15 mouse cellular contexts compared by ENCODE assay signal in genomic region chr6:108277622-108278396, GRCm38 (mm10).
DNase-seq lines count a peak whose midpoint lies in the region; ATAC-seq and TF ChIP-seq lines count a peak whose summit lies in the region.
"Had no signal": no experiment of that assay in that cellular context is flagged by ENCODE, and none has a peak within 500 bp of the region (broad histone marks: within the 10 kb centered on the region; RNA-seq: fewer than 3 reads in every experiment).

No protein-coding gene starts in this region.

- DNase-seq in heart, adult 2 months = peak; percentile 30
- no peak for DNase-seq in layer of hippocampus, adult 2 months (ENCODE audit: low spot score in 2 of 2)
- DNase-seq in layer of hippocampus, adult 11-12 months (ENCODE audit: low spot score) = no peak
- DNase-seq in induced T-regulatory cell, adult 2 months (ENCODE audit: low read depth) = peak; percentile 58
- DNase-seq: cerebellum, adult 8-10 months had no signal

- intact Hi-C loops in heart, adult 2 months (cut with DNase I) = no loop called here

- H3K9me3 ChIP-seq in heart, embryonic 11.5 days (replicated peaks; ENCODE audit: control insufficient read depth, low read length) = no peaks in the 10 kb centered on the region
- no peaks in the 10 kb centered on the region for H3K9me3 ChIP-seq in heart, embryonic 13.5 days
- H3K9me3 ChIP-seq: hindbrain, embryonic 15.5 days; limb, embryonic 13.5 days; midbrain, embryonic 10.5 days; neural tube, embryonic 13.5 days had no signal

- TF ChIP-seq POLR2A in heart, adult 2 months (IDR thresholded peaks at IDR 0.05; ENCODE audit: insufficient read depth, low read depth, low read length) = no peak

- H3K27me3 ChIP-seq in heart, adult 2 months (ENCODE audit: control insufficient read depth, insufficient read depth, low read length) = no peaks in the 10 kb centered on the region
- no peaks in the 10 kb centered on the region for H3K27me3 ChIP-seq in heart, embryonic 11.5 days (ENCODE audit: control insufficient read depth, insufficient read depth, low read length)
- no peaks in the 10 kb centered on the region for H3K27me3 ChIP-seq in heart, embryonic 13.5 days (replicated peaks)
- H3K27me3 ChIP-seq: hindbrain, embryonic 15.5 days; limb, embryonic 13.5 days; neural tube, embryonic 13.5 days had no signal

- H3K4me2 ChIP-seq in heart, embryonic 11.5 days = no peak overlapping the region
- H3K4me2 ChIP-seq in heart, embryonic 13.5 days = peak overlapping the region; percentile 28
- H3K4me2 ChIP-seq: hindbrain, embryonic 15.5 days; limb, embryonic 13.5 days; neural tube, embryonic 13.5 days had no signal

- TF ChIP-seq CTCF in heart, adult 2 months (IDR thresholded peaks at IDR 0.05) = no peak
- no peak for TF ChIP-seq CTCF in layer of hippocampus, adult 2 months (conservative IDR thresholded peaks at IDR 0.05)

- H3K4me3 ChIP-seq in heart, adult 2 months = no peak overlapping the region
- no peak overlapping the region for H3K4me3 ChIP-seq in heart, embryonic 11.5 days (ENCODE audit: low read depth, low read length)
- H3K4me3 ChIP-seq in layer of hippocampus, adult 2 months = no peak overlapping the region
- no peak overlapping the region for H3K4me3 ChIP-seq in heart, embryonic 13.5 days
- H3K4me3 ChIP-seq: erythroblast, embryonic 14.5 days; hindbrain, embryonic 15.5 days; limb, embryonic 13.5 days; midbrain, embryonic 10.5 days; neural tube, embryonic 13.5 days had no signal

- H3K79me2 ChIP-seq in heart, adult 2 months (replicated peaks; ENCODE audit: control insufficient read depth, insufficient read depth, low read length) = 0 out of 2 replicates have a peak, but pooled peaks cover 5% of the 10 kb centered on the region

- H3K36me3 ChIP-seq in heart, adult 2 months (ENCODE audit: control insufficient read depth, insufficient read depth, low read length) = peaks cover 36% of the 10 kb centered on the region
- H3K36me3 ChIP-seq in heart, embryonic 11.5 days (ENCODE audit: control insufficient read depth, insufficient read depth, low read length) = no peaks in the 10 kb centered on the region
- no peaks in the 10 kb centered on the region for H3K36me3 ChIP-seq in heart, embryonic 13.5 days
- H3K36me3 ChIP-seq: hindbrain, embryonic 15.5 days; limb, embryonic 13.5 days; midbrain, embryonic 10.5 days; neural tube, embryonic 13.5 days had no signal

- no peak for ATAC-seq in heart, embryonic 11.5 days (replicated peaks; ENCODE audit: insufficient number of reproducible peaks, low FRiP score, low TSS enrichment)
- ATAC-seq in heart, embryonic 13.5 days (ENCODE audit: extremely low read depth, insufficient number of reproducible peaks, low FRiP score, low TSS enrichment) = 0 out of 2 replicates have a peak, but pooled peaks have one; percentile 38
- no peak for ATAC-seq in monocyte, adult 5-6 weeks (replicated peaks; ENCODE audit: insufficient number of reproducible peaks, low FRiP score, low TSS enrichment, poor library complexity, severe bottlenecking)
- no peak for ATAC-seq in activated CD4-positive, CD25-positive, alpha-beta regulatory T cell, adult 4 months
- ATAC-seq: forebrain, embryonic 16.5 days had no signal

- no peak for TF ChIP-seq EP300 in heart, adult 2 months (IDR thresholded peaks at IDR 0.05; ENCODE audit: insufficient read depth, low read depth, low read length)

- H3K9ac ChIP-seq in heart, adult 2 months (ENCODE audit: low read depth, low read length) = no peak overlapping the region
- H3K9ac ChIP-seq in heart, embryonic 11.5 days (ENCODE audit: low read depth, low read length) = no peak overlapping the region
- H3K9ac ChIP-seq in heart, embryonic 13.5 days = no peak overlapping the region
- H3K9ac ChIP-seq: hindbrain, embryonic 15.5 days; limb, embryonic 13.5 days; neural tube, embryonic 13.5 days had no signal

- no peak overlapping the region for H3K27ac ChIP-seq in heart, adult 2 months
- H3K27ac ChIP-seq in heart, embryonic 11.5 days (ENCODE audit: low read depth, low read length) = no peak overlapping the region
- H3K27ac ChIP-seq in layer of hippocampus, adult 2 months = peak overlapping the region; percentile 72
- H3K27ac ChIP-seq in heart, embryonic 13.5 days (replicated peaks) = peak overlapping the region; percentile 59; the same call in 1 of the 2 replicates
- H3K27ac ChIP-seq: hindbrain, embryonic 15.5 days; limb, embryonic 13.5 days; midbrain, embryonic 10.5 days; neural tube, embryonic 13.5 days had no signal

- WGBS in heart, adult 2 months = 67% methylated on average over 12 of the region's 12 CpGs
- 68% methylated on average over 12 of the region's 12 CpGs for WGBS in heart, embryonic 11.5 days (ENCODE audit: insufficient replicate concordance)
- 64% methylated on average over 12 of the region's 12 CpGs for WGBS in heart, embryonic 13.5 days

- H3K4me1 ChIP-seq in heart, adult 2 months (ENCODE audit: control insufficient read depth, insufficient read depth, low read length) = peaks cover 31% of the 10 kb centered on the region
- H3K4me1 ChIP-seq in heart, embryonic 11.5 days (ENCODE audit: control insufficient read depth, insufficient read depth, low read length) = peaks cover 31% of the 10 kb centered on the region
- peaks cover 80% of the 10 kb centered on the region for H3K4me1 ChIP-seq in heart, embryonic 13.5 days
- H3K4me1 ChIP-seq: neural tube, embryonic 13.5 days had no signal

Comparison
In these comparisons a context has a peak if more than half of its experiments do, and no peak if none do; other contexts are left out.
1. H3K27ac ChIP-seq: peak in layer of hippocampus, adult 2 months (single experiment) and heart, embryonic 13.5 days (single experiment); none in heart, adult 2 months (single experiment) and heart, embryonic 11.5 days (single experiment).
2. DNase-seq: peak in heart, adult 2 months (2 of 2) and induced T-regulatory cell, adult 2 months (single experiment); none in layer of hippocampus, adult 2 months (0 of 2) and layer of hippocampus, adult 11-12 months (single experiment).